Mouse (Mus musculus): Measurements from ENCODE around the gene Apobec2. TPM values are rescaled to one million over a fixed set of nuclear protein-coding genes. Genes with fewer than 3 reads are reported as not detected.

The Apobec2 gene
- polyA plus RNA-seq, 1 experiment from 2014 or later: 2.4 TPM

DNA sequence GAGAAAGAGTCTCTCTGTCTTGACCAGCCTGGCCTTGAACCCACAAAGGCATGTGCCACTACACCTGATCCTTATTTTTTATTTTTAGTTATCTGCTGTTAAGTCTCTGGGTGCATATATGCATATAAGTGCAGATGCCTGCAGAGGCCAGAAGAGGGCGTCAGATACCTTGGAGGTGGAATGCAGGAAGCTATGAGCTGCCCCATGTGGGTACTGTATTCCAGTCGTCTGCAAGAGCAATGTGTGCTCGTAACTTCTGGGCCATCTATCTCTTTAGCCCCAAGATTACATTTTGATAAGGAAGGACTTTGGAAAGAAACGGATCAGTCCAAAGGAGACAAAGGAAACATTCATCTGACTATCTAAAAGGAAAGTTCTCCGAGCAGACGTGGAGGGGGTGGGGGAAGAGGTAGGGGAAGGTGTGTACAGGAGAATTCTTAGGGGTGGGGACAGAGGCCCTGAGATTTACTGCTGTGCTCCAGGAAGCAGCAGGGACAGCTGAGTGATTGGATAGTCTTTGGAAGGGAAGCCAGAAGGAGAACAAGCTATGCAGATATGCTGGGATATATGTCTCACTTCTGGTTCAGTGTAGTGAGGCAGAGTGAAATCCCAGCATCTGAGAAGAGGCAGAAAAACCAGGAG lies 1.1 kb upstream of the Apobec2 start:
- WGBS: 76% methylated on average over 6 of the region's 6 CpGs
- Histone ChIP-seq H3K27me3 (replicated peaks) (no peaks in the 10 kb centered on the region), H3K4me1 (peaks cover 20% of the 10 kb centered on the region)

DNA sequence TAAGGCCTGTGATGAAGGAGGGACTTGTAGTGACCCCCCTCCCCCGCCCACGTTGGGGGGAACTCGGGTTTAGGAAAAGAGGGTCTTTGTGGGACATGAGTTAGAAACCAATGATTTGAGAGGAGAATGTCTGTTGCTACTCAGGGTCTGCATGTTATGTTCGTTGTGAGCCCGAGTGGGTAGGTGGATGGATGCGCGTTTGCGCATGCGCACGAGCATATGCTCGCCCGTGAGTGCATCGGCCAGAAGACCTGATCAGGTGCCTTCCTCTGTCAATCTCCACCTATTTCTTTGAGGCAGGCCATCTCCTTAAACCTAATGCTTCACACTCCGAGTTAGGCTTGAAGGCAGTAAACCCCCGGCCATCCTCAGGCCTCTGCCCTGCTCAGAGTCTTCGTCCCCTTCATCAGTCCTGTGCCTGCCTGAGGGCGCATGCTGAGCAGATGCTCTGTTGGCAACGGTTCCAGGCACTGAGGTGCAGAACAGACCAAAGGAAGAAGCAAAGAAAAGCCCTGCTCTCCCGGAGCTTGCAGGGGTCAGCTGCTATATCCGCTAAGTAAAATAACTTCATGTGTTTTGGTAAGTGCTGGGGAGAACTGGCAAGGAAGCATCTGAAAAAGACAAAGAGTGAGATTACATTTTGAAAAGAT lies 401 bp upstream of the Apobec2 start:
- Histone ChIP-seq H3K4me3 (no peak overlapping the region), H3K27me3 (replicated peaks) (no peaks in the 10 kb centered on the region), H3K36me3 (no peaks in the 10 kb centered on the region), H3K4me2 (replicated peaks) (no peak overlapping the region), H3K9ac (no peak overlapping the region), H3K4me1 (peaks cover 19% of the 10 kb centered on the region), H3K9me3 (no peaks in the 10 kb centered on the region), H3K27ac (no peak overlapping the region)
- 86% methylated on average over 20 of the region's 20 CpGs for WGBS
- ATAC-seq (ENCODE audit: low FRiP score, low read depth): no peak

More for the DNA sequence above, 1.1 kb upstream of the Apobec2 start:
- H3K36me3 ChIP-seq: no peaks in the 10 kb centered on the region
- no peak overlapping the region for H3K9ac ChIP-seq
- no peak overlapping the region for H3K4me3 ChIP-seq
- no peak overlapping the region for H3K27ac ChIP-seq
- no peak for ATAC-seq (ENCODE audit: low FRiP score, low read depth)
- H3K9me3 ChIP-seq: no peaks in the 10 kb centered on the region
- H3K4me2 ChIP-seq (replicated peaks): no peak overlapping the region

DNA sequence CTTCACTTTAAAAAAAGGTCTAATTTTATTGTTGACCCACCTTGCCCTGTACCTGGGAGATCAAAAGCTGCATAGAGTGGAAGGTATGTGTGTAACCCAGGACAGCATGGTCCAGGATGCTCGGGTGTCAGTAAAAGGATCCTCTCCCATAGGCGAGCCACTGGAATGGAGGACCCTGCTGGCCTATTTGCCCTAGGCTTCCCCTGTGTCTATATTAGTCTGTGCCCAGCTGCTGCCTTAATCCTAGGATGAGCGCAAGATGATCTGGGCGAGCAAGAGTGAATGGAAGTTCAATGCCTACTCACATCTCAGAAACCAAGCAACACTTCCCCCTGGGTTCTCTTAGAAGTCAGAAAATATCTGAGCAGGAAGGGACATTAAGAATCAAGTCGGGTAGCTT lies 1.7 kb downstream of the Apobec2 start:
- Histone ChIP-seq H3K9me3 (no peaks in the 10 kb centered on the region), H3K27ac (no peak overlapping the region), H3K4me3 (no peak overlapping the region), H3K9ac (no peak overlapping the region), H3K36me3 (no peaks in the 10 kb centered on the region), H3K27me3 (replicated peaks) (no peaks in the 10 kb centered on the region), H3K4me2 (replicated peaks) (no peak overlapping the region), H3K4me1 (0 out of 2 replicates have a peak, but pooled peaks cover 7% of the 10 kb centered on the region)
- WGBS: 75% methylated on average over 5 of the region's 5 CpGs
- no peak for ATAC-seq (ENCODE audit: low FRiP score, low read depth)

DNA sequence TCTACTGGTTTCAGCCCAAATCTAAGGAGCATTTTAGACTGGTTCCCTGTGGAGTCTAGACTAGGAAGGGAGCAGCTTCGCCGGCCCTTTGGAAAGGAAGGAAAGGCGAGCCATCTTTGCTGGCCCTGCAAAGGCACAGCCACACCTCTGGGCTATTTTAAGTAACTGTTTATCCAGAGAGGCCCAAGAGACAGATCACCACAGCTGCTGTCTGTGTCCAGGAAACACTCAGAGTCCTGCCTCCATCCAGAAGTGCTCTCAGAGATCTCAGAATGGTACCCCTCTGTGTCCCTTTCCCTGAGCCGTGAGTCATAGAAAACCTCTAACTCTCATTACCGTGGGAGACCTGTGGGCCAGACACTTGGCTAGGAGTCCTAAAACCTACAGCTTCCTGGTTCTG lies 2.3 kb downstream of the Apobec2 start:
- H3K9ac ChIP-seq: no peak overlapping the region
- H3K9me3 ChIP-seq: no peaks in the 10 kb centered on the region
- H3K27me3 ChIP-seq (replicated peaks): no peaks in the 10 kb centered on the region
- no peak overlapping the region for H3K4me2 ChIP-seq (replicated peaks)
- no peaks in the 10 kb centered on the region for H3K36me3 ChIP-seq
- WGBS: 52% methylated on average over 5 of the region's 5 CpGs
- no peak overlapping the region for H3K4me3 ChIP-seq
- 0 out of 2 replicates have a peak, but pooled peaks cover 7% of the 10 kb centered on the region for H3K4me1 ChIP-seq
- H3K27ac ChIP-seq: no peak overlapping the region
- no peak for ATAC-seq (ENCODE audit: low FRiP score, low read depth)

DNA sequence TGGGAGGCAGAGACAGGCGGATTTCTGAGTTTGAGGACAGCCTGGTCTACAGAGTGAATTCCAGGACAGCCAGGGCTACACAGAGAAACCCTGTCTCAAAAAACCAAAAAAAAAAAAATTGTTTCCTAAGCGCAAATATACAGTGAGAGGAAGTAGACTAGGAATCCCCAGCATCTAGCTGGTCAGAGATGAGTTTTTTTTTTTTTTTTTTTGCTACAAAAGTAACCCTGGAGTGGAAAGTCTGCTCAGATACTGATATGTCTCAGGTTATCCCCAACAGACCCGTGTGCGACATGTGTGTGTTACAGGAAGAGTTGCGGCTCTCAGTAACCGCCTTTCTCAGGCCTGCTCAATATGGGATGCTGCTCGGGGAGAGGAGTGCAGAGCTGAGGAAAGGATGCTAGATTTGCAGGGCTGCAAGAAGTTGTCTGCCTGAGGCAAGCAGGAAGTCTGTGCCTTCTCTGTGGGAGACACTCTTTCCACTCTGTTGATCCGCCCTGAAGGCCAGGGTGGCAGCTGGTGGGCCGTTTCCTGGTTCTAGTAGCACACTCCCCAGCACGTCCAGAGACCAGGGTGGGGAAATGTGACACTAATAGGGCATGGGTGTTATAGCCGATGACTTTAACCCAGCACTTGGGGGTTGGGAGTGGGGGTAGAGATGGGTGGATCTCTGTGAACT lies 4.7 kb downstream of the Apobec2 start:
- H3K4me3 ChIP-seq: no peak overlapping the region
- no peaks in the 10 kb centered on the region for H3K27me3 ChIP-seq (replicated peaks)
- no peaks in the 10 kb centered on the region for H3K36me3 ChIP-seq
- no peak overlapping the region for H3K4me2 ChIP-seq (replicated peaks)
- no peak overlapping the region for H3K9ac ChIP-seq
- 68% methylated on average over 11 of the region's 11 CpGs for WGBS
- ATAC-seq (ENCODE audit: low FRiP score, low read depth): no peak
- no peak overlapping the region for H3K27ac ChIP-seq
- no peaks in the 10 kb centered on the region for H3K9me3 ChIP-seq
- H3K4me1 ChIP-seq: 0 out of 2 replicates have a peak, but pooled peaks cover 7% of the 10 kb centered on the region

DNA sequence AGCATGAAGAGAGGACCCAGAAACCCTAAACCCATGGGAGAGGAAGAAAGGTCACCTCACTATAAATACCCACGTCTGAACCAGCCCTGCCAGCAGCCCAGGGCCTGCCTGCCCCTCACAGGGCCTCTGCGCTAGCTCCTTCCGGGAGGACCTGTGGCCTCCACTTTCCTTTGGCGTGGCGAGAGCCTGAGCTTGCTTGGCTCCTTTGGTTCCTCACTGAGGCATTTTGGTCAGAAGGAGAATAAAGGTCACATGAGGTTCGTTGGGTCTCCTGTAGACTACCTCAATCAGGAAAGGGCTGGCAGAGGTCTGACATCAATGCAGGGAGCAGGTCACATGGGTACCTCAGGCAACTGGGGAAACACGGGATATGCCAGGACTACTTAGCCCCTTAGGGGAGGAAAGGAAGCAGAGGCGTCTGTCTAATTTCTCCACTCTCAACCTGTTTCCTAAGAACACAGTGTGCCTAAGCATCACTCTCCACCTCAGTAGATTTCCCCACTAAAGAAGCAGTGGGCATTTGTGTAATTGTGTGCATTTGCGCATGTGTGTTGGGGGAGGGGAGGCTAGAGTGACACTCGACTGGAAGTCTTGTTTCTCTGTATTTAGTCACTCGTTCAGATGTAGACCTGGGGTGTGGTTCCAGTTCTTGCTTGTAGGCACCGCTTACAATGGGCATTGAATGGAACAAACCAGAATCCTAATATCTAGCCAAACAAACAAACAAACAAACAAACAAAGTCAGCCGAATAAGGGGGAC lies 5.6 kb downstream of the Apobec2 start:
- H3K36me3 ChIP-seq: no peaks in the 10 kb centered on the region
- WGBS: 76% methylated on average over 13 of the region's 13 CpGs
- H3K9me3 ChIP-seq: no peaks in the 10 kb centered on the region
- H3K4me1 ChIP-seq: 0 out of 2 replicates have a peak, but pooled peaks cover under 1% of the 10 kb centered on the region
- no peaks in the 10 kb centered on the region for H3K27me3 ChIP-seq (replicated peaks)
- no peak for ATAC-seq (ENCODE audit: low FRiP score, low read depth)
- H3K4me3 ChIP-seq: no peak overlapping the region
- H3K27ac ChIP-seq: no peak overlapping the region
- H3K4me2 ChIP-seq (replicated peaks): no peak overlapping the region
- H3K9ac ChIP-seq: no peak overlapping the region

DNA sequence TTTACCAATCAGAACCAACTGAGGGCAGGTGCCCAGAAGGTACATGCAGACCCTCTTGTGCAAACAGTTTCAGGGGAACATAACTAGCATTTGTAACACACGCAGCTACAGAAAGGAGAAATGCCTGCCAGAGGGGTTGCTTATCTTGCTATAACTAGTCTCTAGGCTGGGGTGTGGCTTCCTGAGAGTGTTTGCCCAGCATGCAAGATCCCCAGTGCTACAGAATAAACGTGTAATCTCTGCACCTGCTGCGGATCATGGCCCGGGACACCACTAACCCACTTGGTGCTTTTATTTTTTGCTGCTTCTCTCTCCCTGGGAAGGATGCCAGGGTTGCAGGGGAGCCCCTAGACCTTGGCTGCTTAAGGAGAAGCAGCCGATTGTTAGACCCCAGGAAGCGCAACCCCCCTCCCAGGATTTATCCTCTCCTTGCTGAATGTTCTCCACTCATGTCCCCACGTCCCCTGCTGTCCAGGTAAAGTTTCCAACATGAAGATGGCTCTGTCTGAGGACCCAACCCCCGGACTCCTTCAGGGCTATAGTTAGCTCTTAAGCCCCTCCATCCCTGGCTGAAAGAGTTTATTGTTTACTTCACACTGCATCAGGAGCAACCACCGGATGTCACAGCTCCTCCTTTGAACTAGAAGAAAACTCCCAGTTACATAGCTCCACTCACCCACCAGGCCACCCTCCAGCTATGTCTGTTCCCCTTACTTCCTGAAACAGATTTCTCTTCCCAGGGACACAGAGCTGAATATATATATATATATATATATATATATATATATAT lies 6.7 kb downstream of the Apobec2 start:
- no peak overlapping the region for H3K4me3 ChIP-seq
- no peak overlapping the region for H3K4me2 ChIP-seq (replicated peaks)
- no peak for ATAC-seq (ENCODE audit: low FRiP score, low read depth)
- no peaks in the 10 kb centered on the region for H3K27me3 ChIP-seq (replicated peaks)
- no peaks in the 10 kb centered on the region for H3K4me1 ChIP-seq
- no peak overlapping the region for H3K9ac ChIP-seq
- H3K27ac ChIP-seq: no peak overlapping the region
- H3K36me3 ChIP-seq: no peaks in the 10 kb centered on the region
- H3K9me3 ChIP-seq: no peaks in the 10 kb centered on the region
- 62% methylated on average over 9 of the region's 9 CpGs for WGBS

DNA sequence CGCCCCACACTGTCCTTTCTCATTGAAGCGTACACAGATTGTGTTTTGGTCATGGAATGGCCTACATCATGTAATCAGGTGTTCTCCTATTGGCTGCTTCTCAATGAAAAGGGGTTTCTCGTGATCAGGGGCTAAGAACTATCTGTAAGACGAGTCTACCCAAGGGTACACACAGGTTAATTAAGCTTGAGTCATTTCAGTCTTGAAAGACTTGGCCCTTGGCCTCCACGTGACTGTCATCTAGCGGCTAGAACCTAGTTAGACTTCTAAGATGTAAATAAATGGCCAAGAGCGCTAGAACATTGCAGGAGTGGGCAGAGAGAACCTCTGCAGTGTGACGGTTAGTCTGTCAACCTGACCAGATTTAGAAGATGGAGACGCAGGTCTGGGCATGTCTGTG lies 8.5 kb downstream of the Apobec2 start:
- no peak for ATAC-seq (ENCODE audit: low FRiP score, low read depth)
- Histone ChIP-seq H3K36me3 (no peaks in the 10 kb centered on the region), H3K9ac (no peak overlapping the region), H3K4me2 (replicated peaks) (no peak overlapping the region), H3K4me3 (no peak overlapping the region), H3K27me3 (replicated peaks) (no peaks in the 10 kb centered on the region), H3K4me1 (no peaks in the 10 kb centered on the region), H3K27ac (no peak overlapping the region), H3K9me3 (no peaks in the 10 kb centered on the region)
- WGBS: 89% methylated on average over 9 of the region's 9 CpGs

DNA sequence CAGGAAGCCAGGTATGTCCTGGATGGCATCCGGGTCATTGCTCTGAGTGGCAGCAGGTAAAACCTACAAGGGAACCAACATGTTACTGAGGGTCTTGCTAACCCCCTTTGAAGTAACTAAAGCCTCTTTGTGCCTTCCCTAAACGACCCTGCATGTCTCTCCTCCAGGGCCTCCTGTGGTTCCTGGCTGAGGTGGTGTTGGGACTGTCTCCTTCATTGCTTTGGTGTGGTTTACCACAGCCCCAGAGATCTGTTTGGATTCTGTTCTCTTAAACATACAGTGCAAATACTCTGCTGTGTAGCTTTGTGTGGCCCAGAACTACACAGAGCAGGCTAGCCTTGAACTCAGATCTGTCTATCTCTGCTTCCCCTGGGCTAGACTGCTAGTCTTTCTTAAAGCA lies 13.2 kb downstream of the Apobec2 start:
- H3K9ac ChIP-seq: no peak overlapping the region
- no peak overlapping the region for H3K4me3 ChIP-seq
- peaks cover 13% of the 10 kb centered on the region for H3K36me3 ChIP-seq
- no peak overlapping the region for H3K4me2 ChIP-seq (replicated peaks)
- no peak for ATAC-seq (ENCODE audit: low FRiP score, low read depth)
- 65% methylated on average over 2 of the region's 2 CpGs for WGBS
- no peaks in the 10 kb centered on the region for H3K27me3 ChIP-seq (replicated peaks)
- H3K27ac ChIP-seq: no peak overlapping the region
- no peaks in the 10 kb centered on the region for H3K4me1 ChIP-seq
- no peaks in the 10 kb centered on the region for H3K9me3 ChIP-seq

DNA sequence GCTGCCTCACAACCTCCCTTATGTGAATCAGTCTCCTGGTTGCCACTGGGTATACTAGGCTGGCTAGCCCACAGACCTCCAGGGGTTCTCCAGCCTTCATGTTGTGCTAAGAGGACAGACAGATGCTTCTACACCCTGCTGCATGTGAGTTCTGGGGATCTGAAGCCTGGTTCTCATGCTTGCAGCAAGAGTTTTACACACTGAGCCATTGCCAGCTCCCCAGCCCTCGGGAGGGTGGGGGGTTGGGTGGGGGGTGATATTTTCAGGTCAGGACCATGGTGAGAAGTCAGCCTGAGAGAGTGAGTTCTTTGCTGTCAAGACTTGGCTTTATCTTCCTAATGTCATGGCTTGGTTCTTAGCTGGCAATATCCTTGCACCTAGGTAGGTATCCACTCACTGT lies 13.9 kb downstream of the Apobec2 start:
- Histone ChIP-seq H3K27me3 (replicated peaks) (no peaks in the 10 kb centered on the region), H3K9ac (no peak overlapping the region), H3K4me2 (replicated peaks) (no peak overlapping the region), H3K9me3 (no peaks in the 10 kb centered on the region), H3K27ac (no peak overlapping the region), H3K4me3 (no peak overlapping the region), H3K4me1 (no peaks in the 10 kb centered on the region), H3K36me3 (peaks cover 17% of the 10 kb centered on the region)
- 93% methylated on average over 1 of the region's 1 CpGs for WGBS
- no peak for ATAC-seq (ENCODE audit: low FRiP score, low read depth)

DNA sequence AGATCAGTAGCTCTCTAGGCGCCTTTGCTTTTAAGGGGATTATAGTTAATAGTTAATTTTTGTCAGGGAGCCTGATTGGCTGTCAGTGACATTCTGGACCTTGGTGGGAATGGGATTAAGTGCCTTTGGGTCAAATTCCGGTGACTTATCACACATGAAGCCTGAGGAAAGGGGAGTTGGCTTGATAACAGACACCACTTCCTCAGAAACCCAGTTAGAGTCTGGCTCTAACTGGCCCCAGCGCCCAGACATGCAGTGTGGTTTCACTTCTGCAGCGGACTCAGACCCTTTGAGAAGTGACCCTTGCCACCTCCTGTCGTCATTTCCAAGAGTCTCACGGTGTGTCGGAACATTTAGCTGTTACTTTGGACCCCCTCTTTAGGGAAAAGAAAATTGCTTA lies 14.6 kb downstream of the Apobec2 start:
- H3K9me3 ChIP-seq: no peaks in the 10 kb centered on the region
- no peaks in the 10 kb centered on the region for H3K4me1 ChIP-seq
- H3K9ac ChIP-seq: no peak overlapping the region
- peaks cover 20% of the 10 kb centered on the region for H3K36me3 ChIP-seq
- H3K27ac ChIP-seq: no peak overlapping the region
- no peak overlapping the region for H3K4me2 ChIP-seq (replicated peaks)
- no peak for ATAC-seq (ENCODE audit: low FRiP score, low read depth)
- H3K4me3 ChIP-seq: no peak overlapping the region
- H3K27me3 ChIP-seq (replicated peaks): no peaks in the 10 kb centered on the region
- WGBS: 90% methylated on average over 7 of the region's 7 CpGs

Measured in neural tube, embryonic 12.5 days (tissue).